In the genomic region with DNA sequence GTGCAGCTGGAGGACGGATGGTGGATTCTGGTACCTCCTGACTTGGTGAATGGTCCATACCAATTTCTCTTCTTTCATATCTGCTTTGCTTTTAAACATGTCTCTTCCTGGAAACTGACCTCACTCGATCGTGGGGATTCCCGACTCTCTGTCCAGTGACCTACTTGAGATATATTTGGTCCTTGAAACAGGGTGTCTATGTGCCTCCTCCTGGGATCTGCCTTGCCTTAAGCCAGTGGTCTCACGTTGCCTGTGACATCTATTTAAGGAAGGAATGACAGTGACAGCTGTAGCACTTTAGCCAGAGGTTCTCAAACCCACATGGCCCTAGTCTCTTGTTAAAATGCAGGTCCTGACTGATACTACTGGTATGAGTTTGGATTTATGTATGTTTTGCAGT, we compare ENCODE assay signal across 18 mouse cellular contexts.
DNase-seq lines count a peak whose midpoint lies in the region; ATAC-seq lines count a peak whose summit lies in the region.
"Had no signal": no experiment of that assay in that cellular context is flagged by ENCODE, and none has a peak within 500 bp of the region (broad histone marks: within the 10 kb centered on the region; RNA-seq: fewer than 3 reads in every experiment).

No protein-coding gene starts in this region.

- no peak overlapping the region for H3K9ac ChIP-seq in embryonic facial prominence, embryonic 14.5 days (ENCODE audit: low read depth, low read length)
- no peak overlapping the region for H3K9ac ChIP-seq in hindbrain, embryonic 12.5 days
- H3K9ac ChIP-seq in hindbrain, embryonic 11.5 days (ENCODE audit: low read depth, low read length): no peak overlapping the region
- no peak overlapping the region for H3K9ac ChIP-seq in midbrain, embryonic 16.5 days (ENCODE audit: low read depth, low read length)
- H3K9ac ChIP-seq: liver, embryonic 12.5 days; lung, embryonic 14.5 days had no signal

- no peak for ATAC-seq in embryonic facial prominence, embryonic 14.5 days (ENCODE audit: low read depth)
- no peak for ATAC-seq in hindbrain, embryonic 12.5 days (ENCODE audit: low FRiP score)
- ATAC-seq in hindbrain, embryonic 11.5 days (ENCODE audit: low FRiP score): no peak
- no peak for ATAC-seq in midbrain, embryonic 16.5 days
- no peak for ATAC-seq in CD4-positive, CD25-positive, alpha-beta regulatory T cell, adult 4 months
- ATAC-seq: forebrain, embryonic 13.5 days; inflammation-experienced regulatory T-cells, adult 6 months; liver, embryonic 12.5 days had no signal

- H3K4me1 ChIP-seq in embryonic facial prominence, embryonic 14.5 days (ENCODE audit: control insufficient read depth, insufficient read depth, low read length): no peaks in the 10 kb centered on the region; the same call in 1 of the 2 replicates
- peaks cover 25% of the 10 kb centered on the region for H3K4me1 ChIP-seq in embryonic facial prominence, embryonic 10.5 days
- peaks cover 16% of the 10 kb centered on the region for H3K4me1 ChIP-seq in hindbrain, embryonic 12.5 days
- no peaks in the 10 kb centered on the region for H3K4me1 ChIP-seq in hindbrain, embryonic 11.5 days (replicated peaks; ENCODE audit: control insufficient read depth, insufficient read depth, low read length)
- H3K4me1 ChIP-seq in midbrain, embryonic 16.5 days (ENCODE audit: control insufficient read depth, insufficient read depth, low read length): peaks cover 16% of the 10 kb centered on the region
- peaks cover 17% of the 10 kb centered on the region for H3K4me1 ChIP-seq in midbrain, embryonic 10.5 days
- H3K4me1 ChIP-seq: liver, embryonic 12.5 days had no signal

- H3K27me3 ChIP-seq in embryonic facial prominence, embryonic 14.5 days (replicated peaks; ENCODE audit: control insufficient read depth, insufficient read depth, low read length): no peaks in the 10 kb centered on the region
- no peaks in the 10 kb centered on the region for H3K27me3 ChIP-seq in embryonic facial prominence, embryonic 10.5 days (replicated peaks; ENCODE audit: low read depth, poor library complexity, severe bottlenecking)
- no peaks in the 10 kb centered on the region for H3K27me3 ChIP-seq in hindbrain, embryonic 12.5 days
- no peaks in the 10 kb centered on the region for H3K27me3 ChIP-seq in hindbrain, embryonic 11.5 days (ENCODE audit: control insufficient read depth, insufficient read depth, low read length)
- no peaks in the 10 kb centered on the region for H3K27me3 ChIP-seq in midbrain, embryonic 16.5 days (ENCODE audit: control insufficient read depth, insufficient read depth, low read depth, low read length)
- no peaks in the 10 kb centered on the region for H3K27me3 ChIP-seq in midbrain, embryonic 10.5 days (ENCODE audit: low read depth, poor library complexity, severe bottlenecking)
- H3K27me3 ChIP-seq: forebrain, embryonic 13.5 days; liver, embryonic 12.5 days had no signal

- no peaks in the 10 kb centered on the region for H3K36me3 ChIP-seq in embryonic facial prominence, embryonic 14.5 days (ENCODE audit: control insufficient read depth, insufficient read depth, low read length)
- no peaks in the 10 kb centered on the region for H3K36me3 ChIP-seq in embryonic facial prominence, embryonic 10.5 days (replicated peaks)
- H3K36me3 ChIP-seq in hindbrain, embryonic 12.5 days: no peaks in the 10 kb centered on the region
- no peaks in the 10 kb centered on the region for H3K36me3 ChIP-seq in hindbrain, embryonic 11.5 days (ENCODE audit: control insufficient read depth, insufficient read depth, low read length)
- H3K36me3 ChIP-seq in midbrain, embryonic 16.5 days (ENCODE audit: control insufficient read depth, insufficient read depth, low read length): no peaks in the 10 kb centered on the region
- no peaks in the 10 kb centered on the region for H3K36me3 ChIP-seq in midbrain, embryonic 10.5 days
- H3K36me3 ChIP-seq: liver, embryonic 12.5 days had no signal

- 69% methylated on average over 5 of the region's 5 CpGs for WGBS in embryonic facial prominence, embryonic 14.5 days
- 82% methylated on average over 5 of the region's 5 CpGs for WGBS in embryonic facial prominence, embryonic 10.5 days
- WGBS in hindbrain, embryonic 12.5 days: 76% methylated on average over 5 of the region's 5 CpGs
- WGBS in hindbrain, embryonic 11.5 days: 76% methylated on average over 5 of the region's 5 CpGs
- WGBS in midbrain, embryonic 16.5 days: 79% methylated on average over 5 of the region's 5 CpGs
- WGBS in midbrain, embryonic 10.5 days: 82% methylated on average over 5 of the region's 5 CpGs

- DNase-seq in embryonic facial prominence, embryonic 14.5 days (ENCODE audit: low spot score): peak; percentile 56
- no peak for DNase-seq in embryonic facial prominence, embryonic 10.5 days (ENCODE audit: low spot score)
- DNase-seq in hindbrain, embryonic 11.5 days (ENCODE audit: low spot score): no peak
- no peak for DNase-seq in midbrain, embryonic 10.5 days (ENCODE audit: low spot score)
- DNase-seq in lung, postnatal 10 days: no peak
- DNase-seq: adrenal gland, adult 2 months; cerebellum, postnatal 14 days; kidney, adult 8-10 months; layer of hippocampus, postnatal 36 days; left cerebral cortex, postnatal 4 days; thymus, postnatal 25 days had no signal

- H3K4me3 ChIP-seq in embryonic facial prominence, embryonic 14.5 days (ENCODE audit: low read depth, low read length): no peak overlapping the region
- no peak overlapping the region for H3K4me3 ChIP-seq in embryonic facial prominence, embryonic 10.5 days
- no peak overlapping the region for H3K4me3 ChIP-seq in hindbrain, embryonic 12.5 days
- no peak overlapping the region for H3K4me3 ChIP-seq in hindbrain, embryonic 11.5 days (ENCODE audit: low read depth, low read length)
- H3K4me3 ChIP-seq in midbrain, embryonic 16.5 days (ENCODE audit: low read depth, low read length): no peak overlapping the region
- no peak overlapping the region for H3K4me3 ChIP-seq in midbrain, embryonic 10.5 days
- H3K4me3 ChIP-seq: forebrain, embryonic 13.5 days; liver, embryonic 12.5 days had no signal

- no peaks in the 10 kb centered on the region for H3K9me3 ChIP-seq in embryonic facial prominence, embryonic 14.5 days (ENCODE audit: control insufficient read depth, low read length)
- no peaks in the 10 kb centered on the region for H3K9me3 ChIP-seq in embryonic facial prominence, embryonic 10.5 days
- no peaks in the 10 kb centered on the region for H3K9me3 ChIP-seq in hindbrain, embryonic 12.5 days (replicated peaks)
- no peaks in the 10 kb centered on the region for H3K9me3 ChIP-seq in hindbrain, embryonic 11.5 days (ENCODE audit: control insufficient read depth, low read length)
- H3K9me3 ChIP-seq in midbrain, embryonic 16.5 days (replicated peaks; ENCODE audit: control insufficient read depth, low read length, poor library complexity, severe bottlenecking): no peaks in the 10 kb centered on the region
- H3K9me3 ChIP-seq in midbrain, embryonic 10.5 days (replicated peaks): no peaks in the 10 kb centered on the region
- H3K9me3 ChIP-seq: forebrain, embryonic 13.5 days; liver, embryonic 12.5 days had no signal

- no peak overlapping the region for H3K27ac ChIP-seq in embryonic facial prominence, embryonic 14.5 days (replicated peaks; ENCODE audit: low read depth, low read length)
- H3K27ac ChIP-seq in embryonic facial prominence, embryonic 10.5 days (replicated peaks): no peak overlapping the region
- 0 out of 2 replicates have a peak overlapping the region, but pooled peaks have one; percentile 23 for H3K27ac ChIP-seq in hindbrain, embryonic 12.5 days
- H3K27ac ChIP-seq in hindbrain, embryonic 11.5 days (ENCODE audit: low read depth, low read length): no peak overlapping the region
- 0 out of 2 replicates have a peak overlapping the region, but pooled peaks have one; percentile 33 for H3K27ac ChIP-seq in midbrain, embryonic 16.5 days (ENCODE audit: low read length)
- H3K27ac ChIP-seq in midbrain, embryonic 10.5 days (replicated peaks): no peak overlapping the region
- H3K27ac ChIP-seq: forebrain, embryonic 13.5 days; liver, embryonic 12.5 days had no signal

- H3K4me2 ChIP-seq in embryonic facial prominence, embryonic 14.5 days (ENCODE audit: low read depth, low read length): no peak overlapping the region
- no peak overlapping the region for H3K4me2 ChIP-seq in hindbrain, embryonic 12.5 days (replicated peaks)
- H3K4me2 ChIP-seq in hindbrain, embryonic 11.5 days (replicated peaks; ENCODE audit: low read depth, low read length): no peak overlapping the region
- no peak overlapping the region for H3K4me2 ChIP-seq in midbrain, embryonic 16.5 days (ENCODE audit: low read length)
- H3K4me2 ChIP-seq: forebrain, embryonic 13.5 days; liver, embryonic 12.5 days; lung, embryonic 14.5 days had no signal

Comparison
In these comparisons a context has a peak if more than half of its experiments do, and no peak if none do; other contexts are left out.
1. H3K27ac ChIP-seq: peak in hindbrain, embryonic 12.5 days (single experiment) and midbrain, embryonic 16.5 days (single experiment); none in embryonic facial prominence, embryonic 14.5 days (single experiment), embryonic facial prominence, embryonic 10.5 days (single experiment), hindbrain, embryonic 11.5 days (single experiment) and midbrain, embryonic 10.5 days (single experiment).